Mouse (Mus musculus): ENCODE results near the gene Scg5. TPM values are rescaled to one million over a fixed set of nuclear protein-coding genes. Genes with fewer than 3 reads are reported as not detected.
A peak's percentile ranks its signal among the peaks of the same experiment; 100 is the strongest.

Gene Scg5
- polyA plus RNA-seq (2014; fragmentation: Nextera tagmentation; extraction: Ambion mirVana), result 8.6 and 9.4 TPM in 2 replicates

GRCm38 (mm10) chr2:113828943-113829882 is at the start of gene Scg5:
Scg5 (minus strand) TSS chr2:113829121.
- no peak within 1 kb of the TSS; the same call in 1 of the 2 replicates for H3K9ac ChIP-seq (ENCODE audit: low read depth, low read length)
- peak within 1 kb of the TSS; percentile 40; the same call in 1 of the 2 replicates for H3K27ac ChIP-seq (replicated peaks; ENCODE audit: low read depth, low read length)
- no peaks in the 10 kb centered on the region for H3K9me3 ChIP-seq (ENCODE audit: control insufficient read depth, low read length)
- H3K4me1 ChIP-seq (ENCODE audit: control insufficient read depth, insufficient read depth, low read length), result no peaks in the 10 kb centered on the region
- 9% methylated on average over 23 of the region's 23 CpGs for WGBS
- peak; percentile 93 for ATAC-seq (ENCODE audit: low read depth)
- H3K4me3 ChIP-seq (ENCODE audit: low read depth, low read length), result peak within 1 kb of the TSS; percentile 30
- no peaks in the 10 kb centered on the region; the same call in 1 of the 2 replicates for H3K27me3 ChIP-seq (replicated peaks; ENCODE audit: control insufficient read depth, insufficient read depth, low read length)
- peaks cover 25% of the 10 kb centered on the region for H3K36me3 ChIP-seq (ENCODE audit: control insufficient read depth, insufficient read depth, low read length)
- peak within 1 kb of the TSS; percentile 53 for H3K4me2 ChIP-seq (ENCODE audit: low read depth, low read length)
- peak; percentile 91 for DNase-seq (ENCODE audit: low spot score)

DNA sequence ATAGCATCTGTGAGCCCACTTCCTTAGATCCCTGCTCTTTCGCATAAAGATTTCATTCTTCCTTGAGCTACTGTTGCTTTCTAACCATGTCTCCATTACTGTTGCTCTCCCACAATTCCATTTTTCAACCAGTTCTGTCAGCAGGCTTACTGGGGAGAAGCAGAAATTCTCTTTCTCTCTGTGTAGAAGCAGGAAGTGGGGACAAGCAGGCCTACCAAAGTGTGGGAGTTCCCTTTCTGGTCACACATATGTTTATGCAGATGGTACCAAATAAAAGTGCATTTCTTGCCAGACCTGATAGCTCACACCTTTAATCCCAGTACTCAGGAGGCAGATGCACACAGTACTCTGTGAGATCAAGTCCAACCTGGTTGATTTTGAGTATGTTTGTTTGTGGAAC is 41.2 kb upstream of the Scg5 start:
- no peak for ATAC-seq (ENCODE audit: low read depth)

DNA sequence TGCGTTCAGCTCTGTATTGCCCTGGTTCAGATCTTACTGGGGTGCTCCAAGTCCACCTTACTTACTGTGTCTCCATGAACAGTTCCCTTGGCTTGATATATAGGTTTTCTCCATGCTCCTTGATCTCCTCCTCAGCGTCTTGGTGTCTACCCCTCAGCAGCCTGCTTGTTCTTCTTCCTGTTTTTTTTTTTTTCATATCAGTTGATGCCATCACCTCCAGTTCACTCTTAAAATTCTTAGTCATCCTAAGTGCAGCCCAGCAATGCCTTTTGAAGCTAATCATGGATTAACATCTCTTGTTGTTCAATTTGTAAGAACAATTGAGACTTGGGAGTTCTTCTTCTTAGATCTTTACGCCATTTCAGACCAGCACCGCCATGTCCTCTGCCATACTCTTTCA is 39.5 kb upstream of the Scg5 start:
- no peaks in the 10 kb centered on the region for H3K27me3 ChIP-seq (replicated peaks; ENCODE audit: control insufficient read depth, insufficient read depth, low read length)
- no peak overlapping the region for H3K4me3 ChIP-seq (ENCODE audit: low read depth, low read length)
- H3K9ac ChIP-seq (ENCODE audit: low read depth, low read length), result no peak overlapping the region
- no peak overlapping the region for H3K4me2 ChIP-seq (ENCODE audit: low read depth, low read length)
- DNase-seq (ENCODE audit: low spot score), result no peak
- H3K36me3 ChIP-seq (ENCODE audit: control insufficient read depth, insufficient read depth, low read length), result no peaks in the 10 kb centered on the region
- no peaks in the 10 kb centered on the region for H3K4me1 ChIP-seq (ENCODE audit: control insufficient read depth, insufficient read depth, low read length)
- WGBS, result 77% methylated on average over 4 of the region's 4 CpGs
- no peak for ATAC-seq (ENCODE audit: low read depth)
- no peaks in the 10 kb centered on the region for H3K9me3 ChIP-seq (ENCODE audit: control insufficient read depth, low read length)
- no peak overlapping the region for H3K27ac ChIP-seq (replicated peaks; ENCODE audit: low read depth, low read length)

More for the DNA sequence above, 41.2 kb upstream of the Scg5 start:
- no peaks in the 10 kb centered on the region for H3K36me3 ChIP-seq (ENCODE audit: control insufficient read depth, insufficient read depth, low read length)
- no peaks in the 10 kb centered on the region for H3K27me3 ChIP-seq (replicated peaks; ENCODE audit: control insufficient read depth, insufficient read depth, low read length)
- no peak overlapping the region for H3K4me3 ChIP-seq (ENCODE audit: low read depth, low read length)
- H3K9ac ChIP-seq (ENCODE audit: low read depth, low read length), result no peak overlapping the region
- 75% methylated on average over 1 of the region's 1 CpGs for WGBS
- H3K4me1 ChIP-seq (ENCODE audit: control insufficient read depth, insufficient read depth, low read length), result no peaks in the 10 kb centered on the region
- H3K27ac ChIP-seq (replicated peaks; ENCODE audit: low read depth, low read length), result no peak overlapping the region
- H3K4me2 ChIP-seq (ENCODE audit: low read depth, low read length), result no peak overlapping the region
- DNase-seq (ENCODE audit: low spot score), result no peak
- no peaks in the 10 kb centered on the region for H3K9me3 ChIP-seq (ENCODE audit: control insufficient read depth, low read length)

DNA sequence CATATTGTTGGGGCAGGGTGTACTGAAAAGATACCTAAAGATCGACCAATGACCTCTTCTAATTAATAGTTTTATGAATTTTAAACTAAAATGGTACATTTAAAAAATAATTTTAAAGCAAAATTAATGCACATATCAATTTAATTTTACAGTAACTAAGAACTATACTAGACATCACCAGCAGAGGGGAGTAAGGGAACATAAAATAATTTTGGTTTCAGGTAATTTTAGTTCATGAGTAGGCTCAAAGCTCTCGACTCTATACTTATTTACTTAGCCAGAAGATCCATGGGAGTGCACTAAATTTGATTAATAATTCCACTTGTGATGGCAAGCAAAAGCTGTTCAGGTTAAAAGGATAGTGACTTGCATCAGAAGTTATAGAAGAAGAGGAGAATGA is 37.2 kb upstream of the Scg5 start:
- ATAC-seq (ENCODE audit: low read depth) (no peak), DNase-seq (ENCODE audit: low spot score) (peak; percentile 41)
- H3K9me3 ChIP-seq (ENCODE audit: control insufficient read depth, low read length), result no peaks in the 10 kb centered on the region
- no peak overlapping the region for H3K27ac ChIP-seq (replicated peaks; ENCODE audit: low read depth, low read length)
- no peak overlapping the region for H3K9ac ChIP-seq (ENCODE audit: low read depth, low read length)
- no peaks in the 10 kb centered on the region for H3K27me3 ChIP-seq (replicated peaks; ENCODE audit: control insufficient read depth, insufficient read depth, low read length)
- H3K36me3 ChIP-seq (ENCODE audit: control insufficient read depth, insufficient read depth, low read length), result no peaks in the 10 kb centered on the region
- no peak overlapping the region for H3K4me3 ChIP-seq (ENCODE audit: low read depth, low read length)
- WGBS, result 18% methylated on average over 2 of the region's 2 CpGs
- no peaks in the 10 kb centered on the region for H3K4me1 ChIP-seq (ENCODE audit: control insufficient read depth, insufficient read depth, low read length)
- H3K4me2 ChIP-seq (ENCODE audit: low read depth, low read length), result no peak overlapping the region

GRCm38 (mm10) chr2:113849141-113849540 is 20.2 kb upstream of the Scg5 start:
- peaks cover 10% of the 10 kb centered on the region; the same call in 1 of the 2 replicates for H3K36me3 ChIP-seq (ENCODE audit: control insufficient read depth, insufficient read depth, low read length)
- DNase-seq (ENCODE audit: low spot score) (peak; percentile 55), ATAC-seq (ENCODE audit: low read depth) (peak; percentile 28)
- peak overlapping the region; percentile 79 for H3K9ac ChIP-seq (ENCODE audit: low read depth, low read length)
- peak overlapping the region; percentile 84 for H3K4me2 ChIP-seq (ENCODE audit: low read depth, low read length)
- peak overlapping the region; percentile 83 for H3K4me3 ChIP-seq (ENCODE audit: low read depth, low read length)
- peak overlapping the region; percentile 76; the same call in 1 of the 2 replicates for H3K27ac ChIP-seq (replicated peaks; ENCODE audit: low read depth, low read length)
- no peaks in the 10 kb centered on the region for H3K27me3 ChIP-seq (replicated peaks; ENCODE audit: control insufficient read depth, insufficient read depth, low read length)
- H3K4me1 ChIP-seq (ENCODE audit: control insufficient read depth, insufficient read depth, low read length), result peaks cover 7% of the 10 kb centered on the region; the same call in 1 of the 2 replicates
- WGBS, result 2% methylated on average over 3 of the region's 3 CpGs
- no peaks in the 10 kb centered on the region for H3K9me3 ChIP-seq (ENCODE audit: control insufficient read depth, low read length)

- peak; percentile 99 for DNase-seq (ENCODE audit: low spot score)
- peak within 1 kb of the TSS; percentile 76 for H3K27ac ChIP-seq (replicated peaks; ENCODE audit: low read depth, low read length)
- peak; percentile 98 for ATAC-seq (ENCODE audit: low read depth)
- no peaks in the 10 kb centered on the region for H3K9me3 ChIP-seq (ENCODE audit: control insufficient read depth, low read length)
- under 1% methylated on average over 48 of the region's 48 CpGs for WGBS
- H3K9ac ChIP-seq (ENCODE audit: low read depth, low read length), result peak within 1 kb of the TSS; percentile 79
- H3K4me2 ChIP-seq (ENCODE audit: low read depth, low read length), result peak within 1 kb of the TSS; percentile 84
- H3K4me3 ChIP-seq (ENCODE audit: low read depth, low read length), result peak within 1 kb of the TSS; percentile 83
- H3K27me3 ChIP-seq (replicated peaks; ENCODE audit: control insufficient read depth, insufficient read depth, low read length), result no peaks in the 10 kb centered on the region
- peaks cover 16% of the 10 kb centered on the region; the same call in 1 of the 2 replicates for H3K36me3 ChIP-seq (ENCODE audit: control insufficient read depth, insufficient read depth, low read length)
- H3K4me1 ChIP-seq (ENCODE audit: control insufficient read depth, insufficient read depth, low read length), result peaks cover 7% of the 10 kb centered on the region; the same call in 1 of the 2 replicates
Measured at GRCm38 (mm10) chr2:113848245-113849121, 19.6 kb upstream of the Scg5 start, which contains the start of gene Arhgap11a. Arhgap11a (minus strand) TSS chr2:113848661.

GRCm38 (mm10) chr2:113847678-113848244 is 18.8 kb upstream of the Scg5 start:
- ATAC-seq (ENCODE audit: low read depth) (no peak; the same call in 1 of the 2 replicates), DNase-seq (ENCODE audit: low spot score) (no peak)
- H3K9me3 ChIP-seq (ENCODE audit: control insufficient read depth, low read length), result no peaks in the 10 kb centered on the region
- peak overlapping the region; percentile 84 for H3K4me2 ChIP-seq (ENCODE audit: low read depth, low read length)
- H3K36me3 ChIP-seq (ENCODE audit: control insufficient read depth, insufficient read depth, low read length), result peaks cover 21% of the 10 kb centered on the region; the same call in 1 of the 2 replicates
- peak overlapping the region; percentile 79 for H3K9ac ChIP-seq (ENCODE audit: low read depth, low read length)
- peak overlapping the region; percentile 76; the same call in 1 of the 2 replicates for H3K27ac ChIP-seq (replicated peaks; ENCODE audit: low read depth, low read length)
- no peaks in the 10 kb centered on the region for H3K27me3 ChIP-seq (replicated peaks; ENCODE audit: control insufficient read depth, insufficient read depth, low read length)
- H3K4me3 ChIP-seq (ENCODE audit: low read depth, low read length), result peak overlapping the region; percentile 83
- under 1% methylated on average over 24 of the region's 24 CpGs for WGBS
- H3K4me1 ChIP-seq (ENCODE audit: control insufficient read depth, insufficient read depth, low read length), result peaks cover 7% of the 10 kb centered on the region; the same call in 1 of the 2 replicates

DNA sequence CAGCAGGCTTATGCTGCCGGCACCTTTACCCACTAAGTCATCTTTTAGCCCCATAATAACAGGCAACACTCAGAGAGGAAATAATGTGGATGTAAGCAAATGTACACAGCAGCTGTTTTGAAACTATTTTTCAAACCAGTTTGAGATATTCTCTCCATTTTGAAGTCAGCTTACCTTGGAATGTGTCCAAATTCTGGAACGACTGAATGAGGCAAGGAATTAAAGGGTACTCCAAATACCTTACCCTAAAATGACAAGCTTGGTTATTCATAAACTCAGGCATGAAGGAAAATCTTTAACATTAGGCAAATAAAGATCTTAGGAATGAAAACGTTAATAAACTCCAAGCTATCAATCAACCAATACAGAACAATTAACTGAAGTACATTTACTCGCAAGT is 16.2 kb upstream of the Scg5 start:
- 69% methylated on average over 4 of the region's 4 CpGs for WGBS
- no peak overlapping the region for H3K27ac ChIP-seq (replicated peaks; ENCODE audit: low read depth, low read length)
- no peak for DNase-seq (ENCODE audit: low spot score)
- no peak for ATAC-seq (ENCODE audit: low read depth)
- no peaks in the 10 kb centered on the region for H3K27me3 ChIP-seq (replicated peaks; ENCODE audit: control insufficient read depth, insufficient read depth, low read length)
- H3K9me3 ChIP-seq (ENCODE audit: control insufficient read depth, low read length), result no peaks in the 10 kb centered on the region
- no peak overlapping the region for H3K9ac ChIP-seq (ENCODE audit: low read depth, low read length)
- no peak overlapping the region for H3K4me3 ChIP-seq (ENCODE audit: low read depth, low read length)
- H3K4me2 ChIP-seq (ENCODE audit: low read depth, low read length), result no peak overlapping the region
- peaks cover 37% of the 10 kb centered on the region for H3K36me3 ChIP-seq (ENCODE audit: control insufficient read depth, insufficient read depth, low read length)
- peaks cover 7% of the 10 kb centered on the region; the same call in 1 of the 2 replicates for H3K4me1 ChIP-seq (ENCODE audit: control insufficient read depth, insufficient read depth, low read length)
